Mouse (Mus musculus) kidney, postnatal 14 days (tissue): ENCODE results near the gene 2210011C24Rik.
"Not testable (repeated sequence)": the region's sequence is repeated elsewhere in the genome, so short reads cannot be mapped to it uniquely, and the experiment has no call there.

ENCODE experiments used
- DNase-seq: peaks from one replicate; pipeline ENCODE4 v3.0.0; 2022; ENCODE audit warnings: mixed read lengths

The 2210011C24Rik gene

GRCm38 (mm10) chr8:84015833-84016232 is 3.9 kb upstream of the 2210011C24Rik start:
- no peak for DNase-seq

DNA sequence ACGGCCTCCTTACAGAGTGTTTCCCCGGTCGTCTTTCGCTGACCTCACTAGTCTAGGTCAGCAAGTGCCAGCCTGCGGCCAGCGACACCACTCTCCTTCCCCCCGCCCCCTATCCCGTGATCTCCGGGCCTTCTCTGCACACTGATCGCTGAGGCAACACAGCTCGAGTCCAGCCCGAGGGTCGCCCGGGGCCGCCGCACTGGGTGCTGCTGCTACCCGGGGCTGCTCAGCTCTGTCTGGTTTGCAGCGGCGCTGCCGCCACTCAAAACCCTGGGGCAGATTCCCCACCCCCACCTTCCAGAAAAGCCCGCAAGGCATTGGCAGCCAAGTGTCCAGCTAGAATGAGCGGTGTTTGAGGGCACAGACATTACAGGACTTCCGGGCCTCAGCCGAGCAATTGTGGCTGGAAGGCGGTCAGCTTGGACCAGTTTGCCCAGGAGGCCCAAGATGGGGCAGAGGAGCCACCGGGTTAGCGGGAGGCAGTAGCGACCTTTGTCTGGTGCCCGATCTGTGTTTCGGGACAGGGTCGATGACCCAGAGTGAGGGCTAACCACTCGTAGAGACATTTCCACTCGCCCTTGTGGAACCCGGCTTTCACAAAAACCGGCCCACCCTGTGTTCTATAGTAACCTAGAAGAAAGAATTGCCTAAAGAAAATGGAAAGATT is 661 bp upstream of the 2210011C24Rik start:
- DNase-seq = peak; percentile 71

DNA sequence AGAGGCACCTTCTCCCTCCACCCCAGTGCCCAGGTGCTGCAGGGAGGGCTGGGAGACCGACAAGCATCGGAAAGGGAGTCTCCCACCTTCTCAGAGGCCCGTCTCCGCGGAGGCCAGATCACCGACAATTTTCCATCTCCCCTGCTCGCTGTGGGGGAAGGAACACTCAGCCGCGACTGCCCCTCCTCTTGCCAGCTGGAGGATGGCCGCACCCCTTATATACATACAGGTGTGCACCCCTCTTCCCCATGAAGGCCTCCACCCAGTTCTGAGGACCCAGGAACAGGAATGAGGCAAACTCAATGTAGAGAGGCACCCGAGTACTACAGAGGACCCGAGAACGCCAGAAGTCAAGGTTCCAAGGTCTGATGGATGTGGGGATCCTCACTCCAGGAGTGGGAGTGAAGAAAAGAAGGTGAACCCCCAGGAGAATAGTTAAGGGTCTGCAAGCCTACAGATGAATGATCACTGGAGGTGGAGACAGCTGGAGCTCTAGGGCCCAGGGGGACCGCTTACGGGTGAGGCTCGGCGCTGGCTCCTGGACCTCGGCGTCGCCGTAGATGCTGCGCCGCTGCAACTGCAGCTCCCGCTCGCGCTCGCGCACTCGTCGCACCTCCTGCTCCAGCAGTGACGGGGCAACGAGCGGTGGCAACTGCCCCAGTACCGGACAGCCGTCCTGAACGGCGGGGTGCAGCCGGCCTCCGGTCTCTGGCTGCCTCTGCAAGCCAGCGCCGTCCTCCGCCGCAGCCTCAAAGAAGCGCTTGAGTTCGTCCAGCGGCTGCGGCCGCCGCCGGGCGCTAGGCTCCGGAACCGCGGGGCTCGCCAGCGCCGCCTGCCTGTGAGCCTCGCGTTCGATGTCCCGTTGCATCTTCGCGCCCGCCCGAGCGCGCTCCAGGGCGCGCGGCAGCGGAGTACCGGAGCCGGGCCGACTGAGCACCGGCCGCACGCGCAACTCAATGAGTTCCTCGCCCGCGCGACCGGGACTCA is 1.1 kb downstream of the 2210011C24Rik start:
- DNase-seq = peak; percentile 87

DNA sequence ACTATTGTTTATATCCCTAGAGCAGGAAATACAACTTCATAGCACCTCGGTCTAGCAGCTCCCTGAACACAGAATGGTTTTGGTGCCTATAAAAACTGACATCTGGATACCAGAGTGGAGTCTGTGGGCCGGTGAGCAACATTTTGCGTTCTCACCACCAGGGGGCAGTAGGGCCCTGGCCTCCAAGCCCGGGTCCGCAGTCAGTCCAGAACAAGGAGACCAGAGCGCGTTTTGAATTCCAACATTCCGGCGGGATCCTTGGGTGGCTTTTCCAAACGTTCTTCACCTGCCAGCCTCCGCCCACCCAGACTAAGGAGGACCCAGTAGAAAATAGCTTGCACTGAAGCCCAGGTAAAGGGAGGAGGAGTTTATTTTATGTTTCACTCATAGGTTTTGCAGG is 2.1 kb downstream of the 2210011C24Rik start:
- DNase-seq = peak; percentile 95

DNA sequence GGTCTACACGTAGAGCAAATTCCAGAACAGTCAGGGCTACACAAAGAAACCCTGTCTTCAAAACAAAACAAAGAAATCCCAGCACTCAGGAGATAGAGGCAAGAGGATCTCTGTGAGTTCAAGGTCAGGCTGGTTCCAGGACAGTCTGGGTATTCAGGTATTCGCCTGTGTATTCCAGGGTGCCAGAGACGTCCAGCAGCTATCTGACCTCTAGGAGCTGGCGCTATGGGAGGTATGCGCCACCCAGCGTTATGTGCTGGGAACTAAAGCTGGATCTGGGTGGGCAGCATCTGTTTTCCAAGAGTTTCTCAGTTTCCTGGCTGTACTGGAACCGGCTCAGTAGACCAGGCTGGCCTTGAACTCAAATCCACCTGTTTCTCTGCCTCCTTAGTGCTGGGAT is 3.6 kb downstream of the 2210011C24Rik start:
- no peak for DNase-seq

DNA sequence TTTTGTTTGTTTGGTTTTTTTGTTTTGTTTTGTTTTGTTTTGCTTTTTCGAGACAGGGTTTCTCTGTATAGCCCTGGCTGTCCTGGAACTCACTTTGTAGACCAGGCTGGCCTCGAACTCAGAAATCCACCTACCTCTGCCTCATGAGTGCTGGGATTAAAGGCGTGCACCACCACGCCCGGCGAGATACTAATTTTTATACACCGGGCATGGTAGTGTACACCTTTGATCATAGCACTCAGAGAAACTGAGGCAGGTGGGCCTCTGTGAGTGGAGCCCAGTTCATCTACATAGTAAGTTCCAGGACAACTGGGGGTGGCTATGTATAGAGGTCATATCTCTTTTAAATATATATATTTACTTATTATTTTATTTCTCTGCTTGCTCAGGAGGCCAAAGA is 6.5 kb downstream of the 2210011C24Rik start:
- DNase-seq = not testable (repeated sequence)

- DNase-seq = peak; percentile 97
These were observed 7.3 kb downstream of the 2210011C24Rik start for GRCm38 (mm10) chr8:84004533-84005201.

DNA sequence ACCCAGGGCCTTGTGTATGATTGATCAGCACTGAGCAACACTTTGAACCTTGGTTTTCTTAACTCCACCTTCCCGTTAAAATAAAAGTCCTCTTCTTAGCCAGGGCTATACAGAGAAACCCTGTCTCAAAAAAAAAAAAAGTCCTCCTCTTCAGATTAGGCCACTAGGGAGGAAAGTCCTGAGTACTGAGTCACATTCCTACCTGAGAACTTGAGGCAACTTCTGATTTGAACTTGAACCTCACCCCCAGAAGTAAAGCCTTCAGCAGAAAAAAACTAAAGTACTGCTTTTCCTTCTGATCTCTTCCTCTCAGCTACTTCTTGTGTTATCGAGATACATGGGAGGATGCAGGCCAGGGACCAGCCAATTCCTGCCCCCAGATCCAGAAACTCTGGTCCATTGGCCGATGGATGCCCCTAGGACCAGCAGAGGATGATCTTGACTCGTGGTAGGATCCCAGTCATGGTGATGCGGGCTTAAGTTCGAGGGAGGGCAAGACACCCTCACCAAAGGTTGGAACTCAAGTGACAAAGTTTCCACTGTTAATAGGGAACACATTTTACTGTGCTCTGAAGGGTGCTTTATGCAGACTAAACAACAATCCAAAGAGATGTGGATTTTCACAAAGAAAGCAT is 8.2 kb downstream of the 2210011C24Rik start:
- DNase-seq = no peak

GRCm38 (mm10) chr8:84002957-84003611 is 8.9 kb downstream of the 2210011C24Rik start:
- DNase-seq = peak; percentile 68

DNA sequence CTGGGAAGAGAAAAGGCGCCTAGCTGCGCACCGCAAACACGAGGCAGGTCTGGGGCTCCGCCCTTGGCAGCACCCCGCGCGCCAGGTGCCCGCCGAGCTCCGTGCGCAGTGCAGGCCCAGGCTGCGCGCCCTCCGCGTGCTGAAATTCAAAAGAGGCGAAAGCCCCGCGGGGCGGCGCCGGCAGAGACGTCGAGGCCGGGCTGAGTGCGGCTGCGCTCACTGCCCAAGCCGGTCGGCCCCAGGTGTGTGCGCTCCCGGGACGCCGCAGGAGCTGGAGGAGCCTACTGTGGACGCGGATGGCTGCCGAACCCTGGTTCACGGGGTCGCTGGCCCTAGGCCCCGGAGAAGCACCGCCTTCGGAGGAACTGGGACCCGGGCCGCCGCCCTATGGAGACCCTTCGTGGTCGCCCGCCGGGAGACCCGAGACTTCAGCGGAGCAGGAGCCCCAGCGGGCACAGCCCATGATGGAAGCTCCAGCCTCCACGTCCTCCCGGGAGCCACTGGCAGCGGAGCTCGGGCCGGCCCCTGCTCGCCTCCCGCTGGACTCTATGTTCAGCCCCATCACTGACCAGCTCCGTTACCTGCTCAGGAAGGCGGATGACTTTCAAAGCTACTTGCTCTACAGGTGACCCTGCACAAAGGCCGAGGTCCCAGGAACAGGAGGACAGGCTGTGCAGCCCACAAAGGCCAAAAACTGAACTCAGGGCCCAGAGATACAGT is 10.5 kb downstream of the 2210011C24Rik start, which contains the start of gene 1700067K01Rik:
1700067K01Rik (plus strand) TSS at position 222 of the 720 bp plus-strand sequence.
- DNase-seq = no peak

GRCm38 (mm10) chr8:83999825-84000224 is 12.1 kb downstream of the 2210011C24Rik start:
- DNase-seq = no peak

DNA sequence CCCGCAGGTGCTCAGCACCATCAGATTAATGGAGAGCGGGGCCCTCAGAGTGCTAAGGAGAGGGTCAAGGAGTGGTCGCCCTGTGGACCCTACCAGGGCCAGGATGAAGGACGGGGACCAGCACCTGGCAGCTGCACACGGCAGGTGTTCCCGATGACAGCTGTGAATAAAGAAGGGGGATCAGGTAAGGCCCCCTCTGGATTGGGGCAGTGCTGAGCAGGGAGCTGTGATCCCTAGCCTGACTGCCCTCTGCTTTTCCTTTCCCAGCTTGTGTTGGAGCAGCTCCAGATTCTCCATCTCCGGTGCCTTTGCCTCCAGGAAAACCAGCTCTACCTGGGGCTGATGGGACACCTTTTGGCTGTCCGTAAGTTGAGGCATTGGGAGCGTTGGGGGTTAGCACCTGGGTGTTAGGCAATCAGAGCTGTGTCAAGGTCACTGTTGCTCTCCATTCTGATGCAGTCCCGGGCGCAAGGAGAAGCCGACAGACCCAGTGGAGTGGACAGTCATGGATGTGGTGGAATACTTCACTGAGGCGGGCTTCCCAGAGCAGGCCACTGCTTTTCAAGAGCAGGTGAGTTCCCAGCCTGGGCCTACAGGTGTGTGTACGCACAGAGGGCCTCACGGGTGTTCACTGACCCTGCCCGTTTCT is 12.8 kb downstream of the 2210011C24Rik start:
- no peak for DNase-seq

DNA sequence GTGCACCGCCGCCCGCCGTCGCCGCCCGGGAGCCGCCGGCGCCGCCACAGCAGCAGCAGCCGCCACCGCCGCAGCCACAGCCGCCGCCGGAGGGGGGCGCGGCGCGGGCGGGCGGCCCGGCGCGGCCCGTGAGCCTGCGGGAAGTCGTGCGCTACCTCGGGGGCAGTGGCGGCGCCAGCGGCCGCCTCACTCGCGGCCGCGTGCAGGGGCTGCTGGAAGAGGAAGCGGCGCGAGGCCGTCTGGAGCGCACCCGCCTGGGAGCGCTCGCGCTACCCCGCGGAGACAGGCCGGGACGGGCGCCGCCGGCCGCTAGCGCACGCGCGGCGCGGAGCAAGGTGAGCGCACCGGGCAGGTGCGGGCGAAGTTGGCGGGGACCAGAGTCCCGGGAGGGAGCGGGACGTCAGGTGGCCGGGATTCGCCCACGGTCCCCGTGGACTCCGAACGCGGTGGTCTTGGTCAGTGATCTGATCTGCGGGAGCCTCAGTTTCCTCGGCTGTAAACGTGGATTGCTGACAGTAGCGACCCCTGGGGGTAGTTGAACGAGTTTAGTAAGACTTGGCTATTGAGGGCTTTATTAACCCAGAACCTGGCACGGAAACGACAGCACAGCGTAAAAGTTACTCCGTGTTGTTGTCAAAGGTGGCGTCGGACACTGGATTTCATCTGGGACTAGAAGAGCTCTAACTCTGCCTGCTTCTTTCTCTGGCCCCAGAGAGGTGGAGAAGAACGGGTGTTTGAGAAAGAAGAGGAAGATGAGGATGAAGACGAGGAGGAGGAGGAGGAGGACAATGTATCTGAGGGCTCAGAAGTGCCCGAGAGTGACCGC is 13.5 kb downstream of the 2210011C24Rik start:
- peak; percentile 73 for DNase-seq

DNA sequence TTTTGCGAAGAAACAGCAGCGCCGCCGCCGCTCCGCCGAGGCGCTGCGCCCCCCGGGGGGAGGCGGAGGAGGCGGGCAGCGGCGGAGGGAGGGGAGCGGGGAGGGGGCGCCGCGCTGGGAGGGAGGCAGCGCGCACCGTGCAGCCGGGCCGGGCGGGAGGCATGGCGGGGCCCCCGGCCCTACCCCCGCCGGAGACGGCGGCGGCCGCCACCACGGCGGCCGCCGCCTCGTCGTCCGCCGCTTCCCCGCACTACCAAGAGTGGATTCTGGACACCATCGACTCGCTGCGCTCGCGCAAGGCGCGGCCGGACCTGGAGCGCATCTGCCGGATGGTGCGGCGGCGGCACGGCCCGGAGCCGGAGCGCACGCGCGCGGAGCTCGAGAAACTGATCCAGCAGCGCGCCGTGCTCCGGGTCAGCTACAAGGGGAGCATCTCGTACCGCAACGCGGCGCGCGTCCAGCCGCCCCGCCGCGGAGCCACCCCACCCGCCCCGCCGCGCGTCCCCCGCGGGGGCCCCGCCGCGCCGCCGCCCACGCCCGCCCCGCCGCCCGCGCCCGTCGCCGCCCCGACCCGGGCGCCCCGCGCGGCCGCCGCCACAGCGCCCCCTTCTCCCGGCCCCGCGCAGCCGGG is 14.3 kb downstream of the 2210011C24Rik start, which contains the start of gene Samd1:
Samd1 (plus strand) TSS at position 162 of the 631 bp plus-strand sequence.
- peak; percentile 75 for DNase-seq

DNA sequence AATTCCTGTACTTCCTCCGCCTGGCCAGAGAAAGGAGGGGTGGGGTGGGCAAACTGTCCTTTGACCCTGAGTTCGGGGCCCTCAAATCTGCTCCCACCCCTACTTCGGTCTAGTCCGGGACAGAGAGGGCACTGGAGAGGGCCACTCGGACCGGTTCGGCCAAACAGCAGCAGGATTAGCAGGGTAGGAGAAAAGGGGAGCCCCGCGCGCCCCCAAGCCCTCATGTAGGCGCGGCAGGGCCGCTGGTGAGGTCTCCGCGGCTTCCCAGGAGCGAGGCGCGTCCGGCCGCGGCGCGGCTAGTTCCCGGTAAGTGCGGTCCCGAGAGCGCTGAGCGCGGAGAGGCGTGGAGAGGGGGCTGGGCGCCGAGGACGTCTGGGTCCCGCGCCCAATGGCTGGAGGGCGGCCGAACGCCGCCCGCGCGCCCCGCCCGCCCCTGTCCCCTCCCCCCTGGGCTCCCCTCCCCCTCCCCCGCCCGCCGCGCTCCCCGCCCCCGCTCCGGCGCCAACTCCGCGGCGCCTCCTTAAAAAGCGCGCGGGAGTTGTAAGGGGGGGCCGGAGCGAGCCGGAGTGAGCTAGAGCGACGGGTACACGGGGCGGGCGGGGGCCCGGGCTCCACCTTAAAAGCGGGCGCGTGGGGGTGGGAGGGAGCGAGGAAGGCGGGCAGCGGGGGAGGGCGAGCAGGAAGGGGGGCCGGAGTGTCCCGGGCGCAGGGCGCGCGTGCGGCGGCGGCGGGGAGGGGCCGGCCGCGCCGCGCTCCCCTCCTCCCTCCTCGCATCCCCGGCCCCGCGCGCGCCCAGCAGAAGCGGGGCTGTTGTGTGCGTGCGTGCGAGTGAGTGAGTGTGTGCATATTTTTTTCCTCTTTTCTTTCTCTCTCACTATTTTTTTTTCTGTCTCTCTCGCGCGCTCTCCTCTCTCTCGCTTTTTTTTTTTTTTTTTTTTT is 15.1 kb downstream of the 2210011C24Rik start:
- DNase-seq = peak; percentile 95

DNA sequence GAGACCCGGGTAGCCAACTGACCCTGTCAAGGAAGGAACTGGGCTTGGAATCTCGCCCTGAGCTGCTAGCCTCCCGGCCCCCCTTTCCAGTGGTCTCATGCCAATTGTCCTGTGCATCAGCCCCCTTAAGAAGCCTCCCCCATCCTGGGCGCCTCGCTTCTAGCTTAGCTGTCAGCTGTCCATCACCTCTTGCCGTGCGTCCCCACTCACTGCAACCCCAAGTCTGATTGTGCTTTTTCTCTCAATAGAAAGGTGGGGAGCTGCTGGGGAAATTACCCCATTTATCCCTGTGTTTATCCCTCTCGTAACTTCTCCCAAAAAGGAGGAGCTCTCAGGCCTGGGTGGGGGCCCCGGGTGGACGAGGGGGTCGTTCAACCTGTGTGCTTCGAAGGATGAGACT is 16.0 kb downstream of the 2210011C24Rik start:
- no peak for DNase-seq

DNA sequence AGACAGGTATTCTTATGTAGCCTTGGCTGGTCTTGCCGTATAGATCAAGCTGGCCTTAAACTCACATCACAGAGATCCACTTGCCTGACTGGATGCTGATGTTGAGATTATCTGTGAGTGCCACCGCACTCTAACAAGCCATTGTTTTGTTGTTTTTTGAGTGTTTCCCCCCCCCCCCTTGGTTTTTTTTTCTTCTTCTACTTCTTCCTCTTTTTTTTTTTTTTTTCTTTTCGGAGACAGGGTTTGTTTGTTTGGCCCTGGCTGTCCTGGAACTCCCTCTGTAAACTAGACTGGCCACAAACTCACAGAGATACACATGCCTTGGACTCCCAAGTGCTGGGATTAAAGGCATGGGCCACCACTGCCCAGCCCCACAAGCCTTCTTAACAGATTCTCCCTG is 17.9 kb downstream of the 2210011C24Rik start:
- no peak for DNase-seq

GRCm38 (mm10) chr8:83992488-83992887 is 19.5 kb downstream of the 2210011C24Rik start:
- DNase-seq = no peak
